Mouse (Mus musculus) G1E (cell line): ENCODE measurements around the gene Trpm5.

Experiments used
- CTCF ChIP-seq: IDR thresholded peaks from 2 replicates; pipeline ENCODE4 v1.5.1; 2012; ENCODE audit warnings: low read depth, low read length, inconsistent platforms, mixed read lengths
- GATA1 ChIP-seq: IDR thresholded peaks from 2 replicates; pipeline ENCODE4 v1.6.1; 2012; ENCODE audit warnings: borderline replicate concordance, low read length, inconsistent platforms, mixed read lengths
- GATA2 ChIP-seq: IDR thresholded peaks from 2 replicates; pipeline ENCODE4 v1.6.1; 2012; ENCODE audit warnings: low read depth, low read length, inconsistent platforms, borderline replicate concordance
- POLR2AphosphoS5 ChIP-seq: IDR thresholded peaks from 2 replicates; pipeline ENCODE4 v1.6.1; 2012; ENCODE audit warnings: low read depth, low read length, inconsistent platforms; ENCODE audit not compliant: insufficient replicate concordance
- TAL1 ChIP-seq: conservative IDR thresholded peaks from 2 replicates; pipeline ENCODE4 v1.6.1; 2012; ENCODE audit warnings: low read depth, low read length, inconsistent platforms, mixed read lengths

DNA sequence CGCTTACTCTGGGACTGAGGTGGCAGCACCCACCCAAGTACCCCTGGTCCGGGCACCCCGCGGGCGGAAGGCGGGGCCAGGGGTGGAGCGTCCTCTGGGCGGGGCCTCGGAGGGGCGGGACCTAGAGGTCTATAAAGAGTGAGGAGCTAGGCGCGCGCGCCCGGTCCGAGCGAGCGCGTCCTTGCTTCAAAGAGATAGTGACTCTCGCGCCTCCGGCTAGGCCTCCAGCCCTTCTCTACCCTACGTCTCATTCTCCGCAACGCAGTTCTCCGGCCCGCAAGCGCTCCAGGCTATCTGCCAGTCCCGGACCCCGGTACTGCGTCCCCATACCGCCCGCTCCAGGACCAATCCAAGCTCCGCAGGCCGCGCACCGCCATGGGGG is 41.8 kb downstream of the Trpm5 start, which contains the start of gene Cd81:
- TF ChIP-seq CTCF (no peak), POLR2AphosphoS5 (no peak), GATA1 (no peak), TAL1 (no peak), GATA2 (no peak)
